Mouse (Mus musculus) T-helper 17 cell (primary cell): ENCODE measurements around the gene Pla2g1b.

Source experiments
- in situ Hi-C, 2 experiments: fragments of 300-600 bp; cut with MboI, MseI; formaldehyde crosslinking; loops; 1 replicate in 1 of 2; 2 replicates in 1 of 2; pipeline ENCODE4 v1.15.1; 2025; ENCODE audit warnings: high pct_unique_total_duplicates in 2 of 2

The Pla2g1b gene

GRCm38 (mm10) chr5:115465642-115466420 is at the start of gene Pla2g1b:
Gene Pla2g1b, plus strand, starts transcription at chr5:115466262.
- in situ Hi-C loops = no loop called here

GRCm38 (mm10) chr5:115428831-115429358 is 37.2 kb upstream of the Pla2g1b start:
- in situ Hi-C loops = no loop called here

GRCm38 (mm10) chr5:115429359-115430186 is 36.5 kb upstream of the Pla2g1b start, which contains the start of gene Msi1:
Gene Msi1, plus strand, starts transcription at chr5:115429599.
- in situ Hi-C loops = loop anchor here (5.0 to 10.0 kb wide), 4 partner anchors 42 to 465 kb away; no protein-coding TSS in a partner anchor

GRCm38 (mm10) chr5:115430187-115430960 is 35.7 kb upstream of the Pla2g1b start:
- in situ Hi-C loops = loop anchor here (5.0 to 10.0 kb wide), 4 partner anchors 43 to 466 kb away; no protein-coding TSS in a partner anchor

- in situ Hi-C loops = loop anchor here (5.0 to 10.0 kb wide), 4 partner anchors 44 to 466 kb away; no protein-coding TSS in a partner anchor
These were observed 34.8 kb upstream of the Pla2g1b start for GRCm38 (mm10) chr5:115431061-115431897.

- in situ Hi-C loops = loop anchor here (5.0 to 10.0 kb wide), 4 partner anchors 45 to 467 kb away; no protein-coding TSS in a partner anchor
These were observed 34.2 kb upstream of the Pla2g1b start for GRCm38 (mm10) chr5:115431898-115432259.

- in situ Hi-C loops = loop anchor here (5.0 to 10.0 kb wide), 4 partner anchors 45 to 468 kb away; no protein-coding TSS in a partner anchor
These were observed 33.7 kb upstream of the Pla2g1b start for GRCm38 (mm10) chr5:115432395-115432794.

GRCm38 (mm10) chr5:115433191-115433590 is 32.9 kb upstream of the Pla2g1b start:
- in situ Hi-C loops = loop anchor here (5.0 to 10.0 kb wide), 4 partner anchors 46 to 468 kb away; no protein-coding TSS in a partner anchor

- in situ Hi-C loops = loop anchor here (5.0 to 10.0 kb wide), 4 partner anchors 47 to 470 kb away; no protein-coding TSS in a partner anchor
These were observed 31.7 kb upstream of the Pla2g1b start for GRCm38 (mm10) chr5:115434280-115434852.

GRCm38 (mm10) chr5:115434853-115435754 is 31.0 kb upstream of the Pla2g1b start:
- in situ Hi-C loops = loop anchor here (5.0 to 10.0 kb wide), 4 partner anchors 48 to 470 kb away; no protein-coding TSS in a partner anchor

- in situ Hi-C loops = loop anchor here in 1 of 2 experiments (10.0 kb wide), 2 partner anchors 81 to 471 kb away; no protein-coding TSS in a partner anchor
These were observed 30.2 kb upstream of the Pla2g1b start for GRCm38 (mm10) chr5:115435755-115436379.

GRCm38 (mm10) chr5:115436421-115437124 is 29.5 kb upstream of the Pla2g1b start:
- in situ Hi-C loops = loop anchor here in 1 of 2 experiments (10.0 kb wide), 2 partner anchors 82 to 472 kb away; no protein-coding TSS in a partner anchor

- in situ Hi-C loops = loop anchor here in 1 of 2 experiments (10.0 kb wide), 2 partner anchors 83 to 473 kb away; no protein-coding TSS in a partner anchor
These were observed 28.7 kb upstream of the Pla2g1b start for GRCm38 (mm10) chr5:115437242-115437944.

GRCm38 (mm10) chr5:115437945-115438315 is 28.1 kb upstream of the Pla2g1b start:
- in situ Hi-C loops = loop anchor here in 1 of 2 experiments (10.0 kb wide), 2 partner anchors 83 to 473 kb away; no protein-coding TSS in a partner anchor

GRCm38 (mm10) chr5:115438667-115439066 is 27.4 kb upstream of the Pla2g1b start:
- in situ Hi-C loops = loop anchor here in 1 of 2 experiments (10.0 kb wide), 2 partner anchors 84 to 474 kb away; no protein-coding TSS in a partner anchor

GRCm38 (mm10) chr5:115441205-115441849 is 24.7 kb upstream of the Pla2g1b start:
- in situ Hi-C loops = no loop called here
